Mouse (Mus musculus) layer of hippocampus, adult 2 months (tissue): Measurements from ENCODE around the gene Inpp5a. TPM values are rescaled to one million over a fixed set of nuclear protein-coding genes. Genes with fewer than 3 reads are reported as not detected.
"Not testable (repeated sequence)": the region's sequence is repeated elsewhere in the genome, so short reads cannot be mapped to it uniquely, and the experiment has no call there.

Experiments
- DNase-seq, 2 experiments: peaks; one replicate each; pipeline ENCODE4 v3.0.0; 2022; ENCODE audit warnings: low spot score in 2 of 2
- H3K27ac ChIP-seq: fragments of 200-600 bp; 2 replicates; pipeline ENCODE4 v1.8.1; 2022
- H3K4me3 ChIP-seq: fragments of 200-600 bp; 2 replicates; pipeline ENCODE4 v1.8.1; 2022; ENCODE audit warnings: mild to moderate bottlenecking
- CTCF ChIP-seq: fragments of 200-600 bp; conservative IDR thresholded peaks from 2 replicates; pipeline ENCODE4 v1.8.1; 2022; ENCODE audit warnings: antibody characterized with exemption, mild to moderate bottlenecking, moderate library complexity
- total RNA-seq, 2 experiments: library from RNA; stranded (reverse); gene quantifications; 2 replicates each; pipeline ENCODE4 v1.2.3; 2021

Inpp5a gene
- total RNA-seq, 2 experiments from 2014 or later: 39.2 to 41.1 TPM

DNA sequence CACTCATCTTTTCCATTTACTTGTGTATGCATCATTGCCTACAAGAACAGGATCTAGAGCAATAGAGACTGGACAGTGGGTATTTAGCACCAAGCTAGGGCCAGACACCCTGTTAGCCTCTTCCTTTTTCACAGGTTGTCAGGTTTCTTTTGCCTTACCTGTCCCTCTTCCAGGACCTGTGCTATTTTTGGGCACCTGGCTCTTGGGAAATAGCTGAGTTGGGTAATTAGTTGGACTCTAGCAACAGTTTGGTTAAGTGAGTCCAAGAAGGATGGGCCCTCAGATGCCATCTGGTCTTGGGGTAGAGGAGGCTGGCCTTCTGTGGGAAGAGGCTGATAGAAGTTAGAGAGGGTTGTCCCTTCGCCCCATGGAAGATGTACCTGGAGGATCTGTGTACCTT lies 29.5 kb downstream of the Inpp5a start:
- no peak for DNase-seq
- no peak overlapping the region for H3K4me3 ChIP-seq
- no peak overlapping the region for H3K27ac ChIP-seq
- TF ChIP-seq CTCF: no peak

DNA sequence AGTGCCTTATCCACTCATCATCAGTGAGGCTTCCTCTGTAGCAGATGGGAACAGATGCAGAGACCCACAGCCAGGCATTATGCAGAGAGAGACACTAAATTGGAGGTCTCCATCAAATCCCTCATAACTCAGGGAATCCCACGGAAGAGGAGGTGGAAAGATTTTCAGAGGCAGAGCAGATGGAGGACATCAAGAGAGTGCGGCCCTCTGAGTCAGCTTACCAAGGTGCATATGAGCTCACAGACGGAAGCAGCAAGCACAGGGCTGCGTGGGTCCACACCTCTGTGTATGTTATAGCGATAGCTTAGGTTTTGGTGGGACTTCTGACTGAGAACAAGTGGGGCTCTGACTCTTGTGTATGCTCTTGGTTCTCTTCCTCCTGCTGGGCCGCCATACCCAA lies 33.9 kb downstream of the Inpp5a start:
- no peak overlapping the region for H3K4me3 ChIP-seq
- H3K27ac ChIP-seq: no peak overlapping the region
- DNase-seq: peak in 1 of 2 experiments; percentile 31
- no peak for TF ChIP-seq CTCF

DNA sequence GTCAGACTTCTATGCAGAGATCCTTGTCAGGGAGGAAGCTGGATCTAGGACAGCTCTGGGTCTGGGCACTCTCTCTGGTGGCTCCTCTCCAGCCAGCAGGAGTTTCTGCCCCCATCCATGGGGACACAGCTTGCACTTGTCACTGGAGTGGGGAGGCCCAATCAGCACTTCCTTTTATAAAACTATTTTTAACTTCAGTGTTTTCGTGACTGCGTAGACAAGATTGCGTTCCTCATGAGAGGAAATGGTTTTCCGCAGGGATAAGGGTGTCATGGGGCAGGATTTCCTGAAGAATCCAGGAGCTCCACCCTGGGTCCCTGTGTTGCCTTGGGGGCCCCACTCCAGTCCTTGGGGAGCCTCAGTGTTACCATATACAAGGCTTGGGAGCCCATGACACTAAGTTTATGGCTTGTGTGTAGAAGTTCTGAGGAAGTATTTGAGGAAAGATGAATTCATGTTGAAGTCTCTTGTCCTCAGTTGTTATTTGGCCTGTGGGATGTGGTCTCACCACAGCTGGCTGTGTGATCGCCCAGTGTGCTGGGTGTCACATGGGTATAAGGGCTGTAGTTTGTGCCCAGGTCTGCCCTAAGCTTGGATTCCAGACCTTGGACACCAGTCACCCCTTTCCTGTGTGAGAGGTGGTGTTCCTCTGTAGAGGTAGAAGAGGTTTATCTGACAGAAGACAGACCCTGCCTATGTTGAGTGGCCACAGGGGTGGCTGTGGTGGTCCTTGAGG lies 45.4 kb downstream of the Inpp5a start:
- H3K4me3 ChIP-seq: no peak overlapping the region
- no peak overlapping the region for H3K27ac ChIP-seq
- no peak for TF ChIP-seq CTCF
- no peak for DNase-seq

DNA sequence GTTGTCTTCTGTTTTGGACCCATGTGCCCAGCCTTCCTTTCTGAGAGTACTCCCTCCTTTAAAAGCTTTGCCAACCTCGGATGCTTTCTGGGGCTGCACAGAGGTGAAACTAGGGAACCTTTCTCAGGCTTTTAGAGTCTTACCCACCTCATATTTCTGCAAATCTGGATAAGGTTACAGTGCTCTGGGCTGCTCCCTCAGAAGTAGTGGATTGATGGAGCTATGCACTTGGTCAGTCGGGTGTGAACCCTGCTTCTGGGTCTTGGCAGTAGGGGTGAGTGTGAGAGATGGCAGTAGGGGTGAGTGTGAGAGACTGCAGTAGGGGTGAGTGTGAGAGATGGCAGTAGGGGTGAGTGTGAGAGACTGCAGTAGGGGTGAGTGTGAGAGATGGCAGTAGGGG lies 46.0 kb downstream of the Inpp5a start:
- DNase-seq, H3K4me3 ChIP-seq, H3K27ac ChIP-seq: not testable (repeated sequence)

DNA sequence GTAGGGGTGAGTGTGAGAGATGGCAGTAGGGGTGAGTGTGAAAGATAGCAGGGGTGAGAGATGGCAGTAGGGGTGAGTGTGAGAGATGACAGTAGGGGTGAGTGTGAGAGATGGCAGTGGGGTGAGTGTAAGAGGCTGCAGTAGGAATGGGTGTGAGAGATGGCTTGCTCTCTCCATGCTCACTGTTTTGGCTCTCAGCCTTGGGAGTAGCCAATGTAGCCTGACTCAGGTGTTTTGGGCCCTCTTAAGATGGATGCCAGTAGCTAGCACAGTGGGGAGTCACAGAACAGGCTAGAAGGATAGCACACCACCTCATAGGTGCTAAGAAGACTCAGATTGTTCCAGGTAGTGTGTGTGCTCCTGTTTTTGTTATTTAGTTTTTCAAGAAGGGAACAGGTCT lies 46.8 kb downstream of the Inpp5a start:
- DNase-seq: no peak
- TF ChIP-seq CTCF: no peak
- no peak overlapping the region for H3K27ac ChIP-seq
- H3K4me3 ChIP-seq: no peak overlapping the region

DNA sequence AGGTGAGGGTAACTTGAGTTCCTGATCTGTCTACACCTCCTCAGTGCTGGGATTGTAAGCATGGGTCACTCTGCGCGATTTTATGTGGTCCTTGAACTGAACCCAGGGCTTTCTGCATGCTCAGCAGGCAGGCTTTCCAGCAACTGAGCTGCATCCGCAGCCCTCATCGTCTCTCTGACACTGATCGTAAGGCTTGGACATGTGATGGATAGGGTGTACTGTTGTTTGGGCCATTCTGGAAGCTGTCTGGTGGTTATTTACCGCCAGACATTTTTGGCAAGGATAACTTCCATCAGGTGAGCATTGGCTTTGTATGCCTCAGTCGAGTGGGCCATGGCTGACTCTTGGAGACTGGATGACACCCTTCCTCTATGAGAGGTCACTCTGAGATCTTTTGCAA lies 48.0 kb downstream of the Inpp5a start:
- H3K4me3 ChIP-seq: no peak overlapping the region
- DNase-seq: no peak
- TF ChIP-seq CTCF: no peak
- H3K27ac ChIP-seq: no peak overlapping the region

DNA sequence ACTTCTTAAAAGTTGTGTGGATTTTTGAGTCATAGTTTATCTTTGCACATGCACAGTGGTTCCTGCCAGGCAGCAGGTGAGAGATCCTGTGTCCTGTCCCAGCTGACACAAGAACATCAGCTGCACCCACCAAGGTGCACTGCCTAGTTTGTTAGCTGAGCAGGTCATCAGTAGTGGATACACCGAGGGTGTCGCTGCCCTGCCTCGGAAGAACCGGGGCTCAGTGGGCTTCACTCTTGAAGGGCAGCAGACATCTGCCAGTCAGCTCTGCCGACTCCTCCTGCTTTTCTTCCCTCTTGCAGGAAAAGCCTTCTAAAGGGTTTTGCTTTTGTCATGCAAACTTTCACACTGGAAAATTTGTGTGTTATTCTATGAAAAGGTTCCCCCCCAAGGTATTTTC lies 48.6 kb downstream of the Inpp5a start:
- H3K4me3 ChIP-seq: no peak overlapping the region
- TF ChIP-seq CTCF: no peak
- no peak overlapping the region for H3K27ac ChIP-seq

DNA sequence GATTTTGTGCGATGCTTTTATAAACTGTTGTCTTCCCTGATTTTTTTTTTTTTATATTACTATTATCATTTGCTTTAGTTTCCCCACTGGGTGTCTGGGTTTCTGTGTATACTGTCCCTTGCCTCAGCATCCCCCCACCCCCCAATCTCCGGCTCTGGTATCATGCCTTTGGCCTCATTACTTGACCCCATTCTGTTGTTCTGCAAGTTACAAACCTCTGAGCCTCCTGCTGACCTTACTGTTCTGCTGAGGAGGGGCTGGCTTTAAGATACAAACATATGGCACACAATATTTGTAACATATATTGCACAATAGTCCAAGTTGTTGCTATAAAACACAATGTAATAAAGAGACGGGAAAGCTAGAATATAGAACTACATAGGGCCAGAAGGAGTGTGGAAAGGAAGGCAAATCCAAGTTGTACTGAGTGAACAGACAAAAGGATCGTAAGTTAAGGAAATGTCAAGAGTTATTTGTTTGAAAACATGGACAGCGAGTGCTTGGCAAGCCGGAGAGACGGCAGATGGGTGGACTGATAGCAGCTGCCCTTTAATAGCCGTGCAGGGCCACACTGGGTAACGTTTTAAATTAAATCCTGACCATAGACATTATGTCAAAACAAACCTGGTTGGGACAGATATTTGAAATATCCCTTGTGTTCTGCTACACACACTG lies 49.2 kb downstream of the Inpp5a start:
- DNase-seq: no peak
- no peak overlapping the region for H3K27ac ChIP-seq
- no peak overlapping the region for H3K4me3 ChIP-seq
- no peak for TF ChIP-seq CTCF

More for the DNA sequence above, 48.6 kb downstream of the Inpp5a start:
- DNase-seq: no peak

DNA sequence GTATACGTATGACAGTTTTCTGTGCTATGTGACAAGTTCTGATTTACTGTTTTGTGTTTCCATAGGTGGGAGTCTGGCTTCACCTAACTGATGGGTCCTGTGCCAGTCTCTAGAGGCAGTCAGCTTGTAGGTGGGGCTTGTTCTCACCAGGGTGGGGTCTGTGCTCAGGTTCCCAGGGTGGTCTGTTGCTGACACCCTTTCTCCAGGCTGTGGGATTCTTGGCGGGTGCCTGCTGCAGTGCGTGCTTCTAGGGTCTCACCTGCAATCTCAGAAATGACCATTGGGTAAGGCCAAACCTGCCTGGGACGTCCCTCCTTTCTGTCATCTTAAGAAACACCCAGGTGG lies 49.7 kb downstream of the Inpp5a start:
- H3K4me3 ChIP-seq: no peak overlapping the region
- TF ChIP-seq CTCF: no peak
- H3K27ac ChIP-seq: no peak overlapping the region
- no peak for DNase-seq

DNA sequence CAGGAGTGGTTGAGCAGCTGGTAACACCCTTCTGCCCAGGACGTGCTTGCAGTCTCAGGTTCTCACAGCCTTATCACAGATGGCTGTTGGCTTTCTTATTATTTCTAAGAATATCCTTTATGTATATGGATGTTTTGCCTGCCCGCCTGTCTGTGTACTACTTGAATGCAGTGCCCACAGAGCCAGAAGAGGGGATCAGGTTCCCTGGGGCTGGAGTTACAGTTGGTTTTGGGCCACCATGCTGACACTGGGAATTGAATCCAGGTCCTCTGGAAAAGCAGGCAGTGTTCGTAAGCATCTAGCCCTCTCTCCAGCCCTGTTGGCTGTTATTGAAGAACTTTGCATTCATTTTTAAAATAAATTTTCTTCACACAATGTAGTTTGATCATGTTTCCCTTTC lies 50.1 kb downstream of the Inpp5a start:
- no peak for TF ChIP-seq CTCF
- Histone ChIP-seq H3K4me3 (no peak overlapping the region), H3K27ac (no peak overlapping the region)
- no peak for DNase-seq

DNA sequence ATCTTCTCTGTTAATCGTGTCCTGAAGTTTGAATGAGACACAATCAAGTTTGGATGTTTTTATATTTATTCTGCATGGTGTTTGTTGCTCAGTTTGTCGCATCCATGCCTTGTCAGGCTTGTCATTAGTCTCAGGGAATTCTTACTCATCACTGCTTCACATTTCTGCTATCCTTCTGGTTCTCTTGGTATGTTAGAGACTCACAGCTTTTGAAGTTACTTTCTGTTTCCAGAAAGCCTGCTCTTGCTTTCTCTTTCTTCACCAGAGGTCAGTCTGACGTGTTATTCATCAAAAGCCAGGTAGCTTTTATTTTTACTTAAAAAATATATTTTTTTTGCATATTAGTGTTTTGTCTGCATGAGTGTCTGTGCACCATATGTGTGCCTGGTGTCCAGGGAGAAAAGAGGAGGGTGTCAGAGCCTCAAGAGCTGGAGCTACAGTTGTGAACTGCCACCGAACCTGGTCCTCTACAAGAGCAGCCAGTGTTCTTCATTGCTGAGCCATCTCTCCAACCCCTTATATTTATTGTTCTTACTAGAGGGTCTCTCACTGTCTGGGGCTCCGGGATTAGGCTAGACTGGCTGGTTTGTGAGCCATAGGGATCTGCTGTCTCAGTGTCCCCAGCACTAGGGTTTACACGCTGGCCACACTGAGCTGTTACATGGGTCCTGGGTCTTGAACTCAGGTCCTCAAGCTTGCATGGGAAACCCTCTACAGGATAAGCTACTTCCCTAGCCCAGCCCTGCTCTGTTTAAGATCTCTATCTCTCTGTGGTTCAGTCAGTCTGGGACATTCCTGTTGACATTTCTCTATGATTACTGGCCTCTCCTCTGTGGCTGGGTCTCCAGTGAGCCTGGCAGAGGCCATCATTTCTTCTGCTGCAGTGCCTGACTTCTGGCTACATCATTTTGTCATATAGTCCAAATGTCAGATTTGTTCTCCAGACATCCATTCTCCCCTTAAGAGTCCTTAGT lies 51.3 kb downstream of the Inpp5a start:
- TF ChIP-seq CTCF: no peak
- Histone ChIP-seq H3K27ac (no peak overlapping the region), H3K4me3 (no peak overlapping the region)
- DNase-seq: no peak

DNA sequence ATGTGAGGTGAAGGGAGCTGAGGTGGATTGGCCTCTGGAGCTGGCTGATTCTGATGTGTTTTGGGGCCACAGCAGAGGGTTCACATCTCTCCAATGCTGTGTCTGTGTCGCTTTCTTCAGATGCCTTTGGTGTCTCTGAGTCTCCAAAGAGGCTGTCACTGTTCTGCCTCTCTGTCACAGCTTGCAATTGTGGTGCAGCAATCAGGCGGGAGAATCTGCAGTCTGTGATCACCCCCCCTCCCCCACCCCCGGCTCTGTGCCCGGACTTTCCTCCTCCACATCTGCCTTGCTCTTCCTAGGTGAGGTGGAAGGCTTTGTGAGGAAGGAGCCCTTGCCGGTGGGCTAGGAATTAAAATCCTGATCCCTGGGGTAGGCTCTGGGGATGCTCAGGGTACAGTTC lies 52.1 kb downstream of the Inpp5a start:
- Histone ChIP-seq H3K27ac (no peak overlapping the region), H3K4me3 (no peak overlapping the region)
- no peak for TF ChIP-seq CTCF
- no peak for DNase-seq

DNA sequence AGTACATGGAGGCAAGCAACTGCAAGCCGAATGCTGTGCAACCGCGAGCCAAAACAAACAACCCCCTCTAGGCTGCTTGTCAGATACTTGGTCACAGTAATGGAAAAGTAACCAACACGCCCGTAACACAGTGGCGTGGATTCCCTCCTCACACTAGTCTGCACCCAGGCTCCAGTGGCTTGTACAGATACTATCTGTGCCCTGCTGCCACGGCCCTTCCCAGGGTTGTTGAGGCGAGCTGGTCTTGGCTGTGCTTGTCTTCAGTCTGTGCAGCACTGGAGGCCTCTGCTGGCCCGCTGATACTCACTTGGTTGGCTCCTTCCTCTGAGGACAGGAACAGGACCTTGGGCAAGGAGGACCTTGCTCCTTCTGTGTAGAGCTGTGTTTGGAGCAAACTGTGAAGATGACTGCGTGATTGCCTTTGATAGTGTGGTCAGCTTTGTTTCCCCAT lies 52.9 kb downstream of the Inpp5a start:
- peak; percentile 31 for TF ChIP-seq CTCF

More for the DNA sequence above, 52.9 kb downstream of the Inpp5a start:
- Histone ChIP-seq H3K4me3 (no peak overlapping the region), H3K27ac (no peak overlapping the region)
- DNase-seq: no peak
